Mouse (Mus musculus) megakaryocyte, embryonic 14.5 days (primary cell): ENCODE data around the gene Glcci1.

Experiments
- FLI1 ChIP-seq: IDR thresholded peaks from 2 replicates; pipeline ENCODE4 v1.6.1; 2012; ENCODE audit warnings: low read length, inconsistent platforms, mixed read lengths
- GATA1 ChIP-seq: IDR thresholded peaks from 3 replicates; pipeline ENCODE4 v1.6.1; 2012; ENCODE audit warnings: mixed read lengths, low read length, inconsistent platforms, borderline replicate concordance

DNA sequence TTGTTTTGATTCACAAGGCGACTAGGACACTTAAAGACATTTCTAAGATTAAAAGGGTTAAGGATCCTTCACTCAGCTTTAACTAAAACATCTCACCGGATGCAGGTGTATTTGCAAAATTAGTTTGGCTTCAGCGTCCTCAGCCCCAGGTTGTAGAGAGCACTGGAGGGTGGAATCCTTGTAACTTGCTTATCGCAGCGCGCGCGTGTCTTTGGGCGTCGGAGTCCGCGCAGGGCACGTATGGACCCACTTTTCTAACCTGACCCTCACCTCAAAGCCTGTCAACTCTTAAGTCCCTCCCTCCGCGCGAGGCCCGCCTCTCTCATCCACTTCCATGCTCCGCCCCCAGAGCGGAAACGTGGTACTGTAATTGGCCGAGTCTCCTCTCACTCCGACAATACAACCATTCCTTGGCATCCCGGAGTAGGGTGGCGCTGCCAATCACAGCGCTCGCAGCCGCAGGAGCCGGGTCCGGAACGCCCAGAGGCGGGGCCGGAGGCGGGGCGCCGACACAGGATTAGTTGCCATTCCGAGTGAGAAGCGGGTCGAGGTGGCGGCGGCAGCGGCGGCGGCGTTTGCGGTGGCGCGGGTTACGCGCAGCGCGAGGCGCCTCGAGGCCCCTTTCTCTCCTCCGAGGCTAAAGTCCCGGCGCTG is 390 bp upstream of the Glcci1 start:
- TF ChIP-seq GATA1 (no peak), FLI1 (no peak)
